Mouse (Mus musculus) forebrain, embryonic 13.5 days (tissue): ENCODE measurements around the gene Tspan15. TPM values are rescaled to one million over a fixed set of nuclear protein-coding genes. Genes with fewer than 3 reads are reported as not detected.

Experiments
- ATAC-seq: fragments of 200-750 bp; cut with Nextera tagmentation; 2 replicates; pipeline ENCODE4 v1.8.0; 2017
- H3K27ac ChIP-seq: fragments of 300-500 bp; sonication (generic); 2 replicates; pipeline ENCODE4 v1.5.1; 2015; ENCODE audit warnings: inconsistent platforms, mild to moderate bottlenecking, moderate library complexity
- H3K27me3 ChIP-seq: fragments of 300-500 bp; sonication (generic); 2 replicates; pipeline ENCODE4 v1.6.1; 2015; ENCODE audit warnings: mild to moderate bottlenecking, inconsistent platforms
- H3K36me3 ChIP-seq: fragments of 300-500 bp; sonication (generic); 2 replicates; pipeline ENCODE4 v1.6.1; 2015; ENCODE audit warnings: mild to moderate bottlenecking, inconsistent platforms; ENCODE audit not compliant: poor library complexity, severe bottlenecking
- H3K4me1 ChIP-seq: fragments of 300-500 bp; sonication (generic); 2 replicates; pipeline ENCODE4 v1.6.1; 2015; ENCODE audit warnings: inconsistent platforms
- H3K4me2 ChIP-seq: fragments of 300-500 bp; sonication (generic); 2 replicates; pipeline ENCODE4 v1.6.1; 2015; ENCODE audit warnings: inconsistent platforms, mild to moderate bottlenecking, moderate library complexity
- H3K4me3 ChIP-seq: fragments of 300-500 bp; sonication (generic); 2 replicates; pipeline ENCODE4 v1.5.1; 2015; ENCODE audit warnings: mild to moderate bottlenecking, inconsistent platforms
- H3K9ac ChIP-seq: fragments of 300-500 bp; sonication (generic); 2 replicates; pipeline ENCODE4 v1.6.1; 2015; ENCODE audit warnings: mild to moderate bottlenecking, inconsistent platforms
- H3K9me3 ChIP-seq: fragments of 300-500 bp; sonication (generic); replicated peaks from 2 replicates; pipeline ENCODE4 v1.6.1; 2016; ENCODE audit warnings: inconsistent platforms
- WGBS: fragments of 180-500 bp; shearing (Covaris S2); methylation state at CpG from one replicate; pipeline ENCODE4 v1.1.7; 2015; 5-methylcytosine and 5-hydroxymethylcytosine counted together
- polyA plus RNA-seq: library from polyadenylated mRNA; unstranded; fragments of >200 nt; fragmentation: Nextera tagmentation; extraction: Ambion mirVana; gene quantifications from 2 replicates; pipeline ENCODE4 v1.2.1, GENCODE M21; 2015

Gene Tspan15
- 14.2 and 18.0 TPM in 2 replicates for polyA plus RNA-seq

- WGBS, result under 1% methylated on average over 58 of the region's 59 CpGs
Measured at GRCm38 (mm10) chr10:62230708-62231394, at the start of gene Tspan15. Gene Tspan15 (minus strand): TSS chr10:62231251.

GRCm38 (mm10) chr10:62279671-62280070, 48.6 kb upstream of the Tspan15 start:
- ATAC-seq, result no peak
- Histone ChIP-seq H3K9me3 (no peaks in the 10 kb centered on the region), H3K4me3 (no peak overlapping the region), H3K9ac (no peak overlapping the region), H3K27ac (no peak overlapping the region), H3K36me3 (peaks cover 53% of the 10 kb centered on the region), H3K27me3 (no peaks in the 10 kb centered on the region), H3K4me1 (no peaks in the 10 kb centered on the region), H3K4me2 (no peak overlapping the region)
- WGBS, result 83% methylated on average over 4 of the region's 4 CpGs

More at GRCm38 (mm10) chr10:62230708-62231394, at the start of gene Tspan15:
- no peaks in the 10 kb centered on the region for H3K36me3 ChIP-seq
- H3K4me3 ChIP-seq, result peak within 1 kb of the TSS; percentile 60
- H3K9me3 ChIP-seq, result no peaks in the 10 kb centered on the region
- H3K27me3 ChIP-seq, result no peaks in the 10 kb centered on the region
- H3K4me2 ChIP-seq, result peak within 1 kb of the TSS; percentile 92
- H3K9ac ChIP-seq, result peak within 1 kb of the TSS; percentile 74
- ATAC-seq, result peak; percentile 97
- H3K4me1 ChIP-seq, result peaks cover 12% of the 10 kb centered on the region
- H3K27ac ChIP-seq, result no peak within 1 kb of the TSS

GRCm38 (mm10) chr10:62279066-62279465, 48.0 kb upstream of the Tspan15 start:
- Histone ChIP-seq H3K9me3 (no peaks in the 10 kb centered on the region), H3K4me1 (no peaks in the 10 kb centered on the region), H3K9ac (no peak overlapping the region), H3K4me2 (no peak overlapping the region), H3K27ac (no peak overlapping the region), H3K36me3 (peaks cover 53% of the 10 kb centered on the region), H3K27me3 (no peaks in the 10 kb centered on the region), H3K4me3 (no peak overlapping the region)
- ATAC-seq, result no peak
- WGBS, result 60% methylated on average over 3 of the region's 3 CpGs

GRCm38 (mm10) chr10:62277499-62278293, 46.6 kb upstream of the Tspan15 start:
- peaks cover 50% of the 10 kb centered on the region for H3K36me3 ChIP-seq
- H3K9me3 ChIP-seq, result no peaks in the 10 kb centered on the region
- no peak overlapping the region for H3K4me2 ChIP-seq
- no peak overlapping the region for H3K9ac ChIP-seq
- ATAC-seq, result no peak
- H3K27me3 ChIP-seq, result no peaks in the 10 kb centered on the region
- WGBS, result 93% methylated on average over 18 of the region's 19 CpGs
- no peak overlapping the region for H3K4me3 ChIP-seq
- H3K4me1 ChIP-seq, result no peaks in the 10 kb centered on the region
- H3K27ac ChIP-seq, result no peak overlapping the region

GRCm38 (mm10) chr10:62275235-62275634, 44.2 kb upstream of the Tspan15 start:
- Histone ChIP-seq H3K9ac (no peak overlapping the region), H3K9me3 (no peaks in the 10 kb centered on the region), H3K27me3 (no peaks in the 10 kb centered on the region), H3K4me3 (no peak overlapping the region), H3K4me2 (no peak overlapping the region), H3K36me3 (peaks cover 40% of the 10 kb centered on the region), H3K27ac (no peak overlapping the region), H3K4me1 (no peaks in the 10 kb centered on the region)
- ATAC-seq, result no peak
- 38% methylated on average over 4 of the region's 4 CpGs for WGBS

- H3K4me2 ChIP-seq, result no peak overlapping the region
- ATAC-seq, result no peak
- H3K9ac ChIP-seq, result no peak overlapping the region
- WGBS, result 81% methylated on average over 16 of the region's 16 CpGs
- H3K27ac ChIP-seq, result no peak overlapping the region
- peaks cover 40% of the 10 kb centered on the region for H3K36me3 ChIP-seq
- no peaks in the 10 kb centered on the region for H3K9me3 ChIP-seq
- no peaks in the 10 kb centered on the region for H3K4me1 ChIP-seq
- no peaks in the 10 kb centered on the region for H3K27me3 ChIP-seq
- no peak overlapping the region for H3K4me3 ChIP-seq
Measured at GRCm38 (mm10) chr10:62269278-62269677, 38.2 kb upstream of the Tspan15 start.

GRCm38 (mm10) chr10:62264299-62264698, 33.2 kb upstream of the Tspan15 start:
- no peak overlapping the region for H3K4me2 ChIP-seq
- H3K9me3 ChIP-seq, result no peaks in the 10 kb centered on the region
- peaks cover 9% of the 10 kb centered on the region for H3K36me3 ChIP-seq
- H3K9ac ChIP-seq, result no peak overlapping the region
- 85% methylated on average over 2 of the region's 2 CpGs for WGBS
- H3K27ac ChIP-seq, result no peak overlapping the region
- H3K27me3 ChIP-seq, result no peaks in the 10 kb centered on the region
- H3K4me1 ChIP-seq, result no peaks in the 10 kb centered on the region
- no peak for ATAC-seq
- H3K4me3 ChIP-seq, result no peak overlapping the region

- Histone ChIP-seq H3K4me3 (no peak overlapping the region), H3K4me1 (no peaks in the 10 kb centered on the region), H3K9me3 (no peaks in the 10 kb centered on the region), H3K9ac (no peak overlapping the region), H3K4me2 (no peak overlapping the region), H3K27me3 (no peaks in the 10 kb centered on the region), H3K36me3 (no peaks in the 10 kb centered on the region), H3K27ac (no peak overlapping the region)
- ATAC-seq, result peak; percentile 72; the same call in 1 of the 2 replicates
- 19% methylated on average over 18 of the region's 18 CpGs for WGBS
Measured at GRCm38 (mm10) chr10:62261115-62261886, 30.2 kb upstream of the Tspan15 start.

- Histone ChIP-seq H3K27ac (no peak overlapping the region), H3K4me3 (no peak overlapping the region), H3K9ac (no peak overlapping the region), H3K36me3 (no peaks in the 10 kb centered on the region), H3K4me2 (no peak overlapping the region), H3K9me3 (no peaks in the 10 kb centered on the region), H3K4me1 (no peaks in the 10 kb centered on the region), H3K27me3 (no peaks in the 10 kb centered on the region)
- no peak for ATAC-seq
- 91% methylated on average over 5 of the region's 5 CpGs for WGBS
Measured at GRCm38 (mm10) chr10:62258298-62258697, 27.2 kb upstream of the Tspan15 start.

GRCm38 (mm10) chr10:62252496-62253235, 21.6 kb upstream of the Tspan15 start:
- no peak for ATAC-seq
- no peaks in the 10 kb centered on the region for H3K4me1 ChIP-seq
- no peak overlapping the region for H3K4me3 ChIP-seq
- H3K4me2 ChIP-seq, result no peak overlapping the region
- no peak overlapping the region for H3K27ac ChIP-seq
- no peak overlapping the region for H3K9ac ChIP-seq
- 90% methylated on average over 27 of the region's 27 CpGs for WGBS
- no peaks in the 10 kb centered on the region for H3K27me3 ChIP-seq
- H3K36me3 ChIP-seq, result no peaks in the 10 kb centered on the region
- no peaks in the 10 kb centered on the region for H3K9me3 ChIP-seq

GRCm38 (mm10) chr10:62252000-62252488, 21.0 kb upstream of the Tspan15 start, which contains the start of gene Tacr2:
Gene Tacr2 (plus strand): TSS chr10:62252438.
- Histone ChIP-seq H3K9me3 (no peaks in the 10 kb centered on the region), H3K9ac (no peak within 1 kb of the TSS), H3K27ac (no peak within 1 kb of the TSS), H3K36me3 (no peaks in the 10 kb centered on the region), H3K4me2 (no peak within 1 kb of the TSS), H3K27me3 (no peaks in the 10 kb centered on the region), H3K4me1 (no peaks in the 10 kb centered on the region), H3K4me3 (no peak within 1 kb of the TSS)
- no peak for ATAC-seq
- WGBS, result 57% methylated on average over 12 of the region's 12 CpGs
